Mouse (Mus musculus): ENCODE measurements around the gene Gimap3. TPM values are rescaled to one million over a fixed set of nuclear protein-coding genes. Genes with fewer than 3 reads are reported as not detected.

Gimap3 gene
- polyA plus RNA-seq, 1 experiment from 2014 or later = 0.08 TPM

- Histone ChIP-seq H3K27ac (ENCODE audit: low read depth, low read length) (no peak overlapping the region), H3K9me3 (ENCODE audit: control insufficient read depth, low read length) (no peaks in the 10 kb centered on the region), H3K27me3 (replicated peaks; ENCODE audit: control insufficient read depth, insufficient read depth, low read length) (no peaks in the 10 kb centered on the region), H3K4me2 (peak overlapping the region; percentile 43), H3K4me1 (replicated peaks; ENCODE audit: control insufficient read depth, insufficient read depth, low read length) (peaks cover 10% of the 10 kb centered on the region; the same call in 1 of the 2 replicates), H3K4me3 (ENCODE audit: low read depth, low read length) (peak overlapping the region; percentile 15; the same call in 1 of the 2 replicates), H3K36me3 (ENCODE audit: control insufficient read depth, insufficient read depth, low read length) (no peaks in the 10 kb centered on the region), H3K9ac (ENCODE audit: low read depth, low read length) (no peak overlapping the region)
- ATAC-seq (replicated peaks; ENCODE audit: low FRiP score) (no peak), DNase-seq (ENCODE audit: low spot score) (no peak)
- WGBS = 60% methylated on average over 3 of the region's 3 CpGs
Measured at GRCm38 (mm10) chr6:48739780-48740055, 30.9 kb downstream of the Gimap3 start.

DNA sequence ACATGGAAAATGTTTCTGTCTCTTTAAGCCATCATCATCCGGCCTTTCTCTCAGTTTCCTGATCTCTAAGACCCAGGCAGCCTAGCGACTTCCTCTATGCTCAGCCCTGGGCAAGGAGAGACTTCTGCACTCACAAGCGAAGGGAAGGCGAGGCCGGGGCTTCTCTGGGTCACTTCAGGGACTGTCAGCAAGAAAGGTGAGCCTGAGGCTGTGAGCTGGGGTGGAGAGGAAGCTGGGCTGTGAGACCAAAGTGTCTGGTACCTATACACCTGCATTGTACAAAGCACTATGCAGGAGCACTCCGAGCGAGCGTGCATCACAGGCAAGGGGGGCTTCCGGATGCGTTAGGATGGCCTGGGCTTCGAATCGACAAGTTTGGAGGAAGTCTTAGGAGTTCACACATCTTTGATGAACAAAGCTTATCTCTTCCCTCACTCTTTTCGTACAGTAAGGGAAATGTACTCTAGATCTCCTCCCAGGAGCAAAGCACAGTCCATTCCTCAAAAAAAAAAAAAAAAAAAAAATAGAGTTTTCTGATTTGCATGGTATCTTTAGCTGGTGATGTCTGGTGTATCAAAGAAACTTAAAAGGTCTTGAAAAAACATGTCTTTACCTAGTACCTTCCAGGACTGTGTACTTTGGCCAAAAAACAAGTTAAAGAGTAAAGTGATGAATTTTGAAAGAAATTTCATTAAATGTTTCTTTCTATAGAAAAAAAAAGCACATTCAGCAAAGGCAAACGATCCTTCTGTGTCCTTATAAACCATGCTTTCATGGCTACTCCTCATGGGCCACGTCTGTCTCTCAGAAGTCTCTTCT is 31.5 kb downstream of the Gimap3 start, which contains the start of gene Gimap1:
Gimap1 (plus strand) TSS at position 94 of the 819 bp plus-strand sequence.
- WGBS = 38% methylated on average over 15 of the region's 15 CpGs
- Histone ChIP-seq H3K9me3 (ENCODE audit: control insufficient read depth, low read length) (no peaks in the 10 kb centered on the region), H3K27me3 (replicated peaks; ENCODE audit: control insufficient read depth, insufficient read depth, low read length) (no peaks in the 10 kb centered on the region), H3K4me3 (ENCODE audit: low read depth, low read length) (peak within 1 kb of the TSS; percentile 37; the same call in 1 of the 2 replicates), H3K27ac (ENCODE audit: low read depth, low read length) (no peak within 1 kb of the TSS; the same call in 1 of the 2 replicates), H3K36me3 (ENCODE audit: control insufficient read depth, insufficient read depth, low read length) (no peaks in the 10 kb centered on the region), H3K4me1 (replicated peaks; ENCODE audit: control insufficient read depth, insufficient read depth, low read length) (peaks cover 10% of the 10 kb centered on the region; the same call in 1 of the 2 replicates), H3K9ac (ENCODE audit: low read depth, low read length) (peak within 1 kb of the TSS; percentile 55; the same call in 1 of the 2 replicates), H3K4me2 (peak within 1 kb of the TSS; percentile 43)
- DNase-seq (ENCODE audit: low spot score) = no peak
- no peak for ATAC-seq (replicated peaks; ENCODE audit: low FRiP score)

DNA sequence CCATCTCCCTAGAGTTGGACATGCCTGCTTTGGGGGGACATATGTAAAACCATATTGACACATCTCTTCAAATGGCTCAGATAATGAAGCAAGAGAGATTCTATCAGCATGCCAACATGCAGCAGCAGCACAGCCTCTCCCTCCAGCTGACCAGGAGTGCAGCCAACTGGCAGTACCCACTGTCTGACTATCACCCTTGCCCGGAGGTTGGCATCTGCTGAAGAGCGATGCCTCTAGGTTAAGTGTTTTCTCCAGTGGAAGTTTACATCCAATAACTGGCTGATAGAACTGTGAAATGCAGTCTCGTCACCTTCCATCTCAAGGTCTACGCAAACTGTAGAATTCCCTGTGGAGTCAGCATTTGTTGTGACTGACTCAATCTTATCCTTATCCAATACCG is 33.0 kb downstream of the Gimap3 start:
- Histone ChIP-seq H3K27ac (ENCODE audit: low read depth, low read length) (no peak overlapping the region), H3K36me3 (ENCODE audit: control insufficient read depth, insufficient read depth, low read length) (no peaks in the 10 kb centered on the region), H3K27me3 (replicated peaks; ENCODE audit: control insufficient read depth, insufficient read depth, low read length) (no peaks in the 10 kb centered on the region), H3K4me3 (ENCODE audit: low read depth, low read length) (no peak overlapping the region), H3K9ac (ENCODE audit: low read depth, low read length) (no peak overlapping the region), H3K4me2 (no peak overlapping the region), H3K9me3 (ENCODE audit: control insufficient read depth, low read length) (no peaks in the 10 kb centered on the region), H3K4me1 (replicated peaks; ENCODE audit: control insufficient read depth, insufficient read depth, low read length) (peaks cover 8% of the 10 kb centered on the region; the same call in 1 of the 2 replicates)
- no peak for ATAC-seq (replicated peaks; ENCODE audit: low FRiP score)
- WGBS = 86% methylated on average over 5 of the region's 5 CpGs
- DNase-seq (ENCODE audit: low spot score) = no peak

DNA sequence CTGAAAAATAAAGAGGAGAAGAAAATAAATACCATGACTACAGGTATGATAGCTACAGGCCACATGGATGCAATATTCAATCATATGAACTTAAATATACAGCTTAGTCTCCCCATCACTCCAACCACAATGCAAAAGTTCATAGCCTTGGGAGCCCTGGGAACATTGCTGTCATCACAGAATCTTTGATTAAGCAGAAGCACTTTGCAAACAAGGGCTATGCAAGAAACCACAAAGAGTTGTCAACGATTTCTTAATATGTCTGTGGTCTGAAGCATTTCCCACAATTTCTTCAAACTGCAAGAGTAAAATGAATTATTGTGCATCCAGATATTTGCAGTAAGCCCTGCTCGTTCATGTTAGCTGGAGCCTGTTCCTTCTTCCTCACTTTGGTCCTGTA is 33.6 kb downstream of the Gimap3 start:
- Histone ChIP-seq H3K36me3 (ENCODE audit: control insufficient read depth, insufficient read depth, low read length) (no peaks in the 10 kb centered on the region), H3K9ac (ENCODE audit: low read depth, low read length) (no peak overlapping the region), H3K4me3 (ENCODE audit: low read depth, low read length) (no peak overlapping the region), H3K27ac (ENCODE audit: low read depth, low read length) (no peak overlapping the region), H3K9me3 (ENCODE audit: control insufficient read depth, low read length) (no peaks in the 10 kb centered on the region), H3K4me1 (replicated peaks; ENCODE audit: control insufficient read depth, insufficient read depth, low read length) (peaks cover 6% of the 10 kb centered on the region; the same call in 1 of the 2 replicates), H3K4me2 (no peak overlapping the region), H3K27me3 (replicated peaks; ENCODE audit: control insufficient read depth, insufficient read depth, low read length) (no peaks in the 10 kb centered on the region)
- WGBS = 64% methylated on average over 2 of the region's 2 CpGs
- DNase-seq (ENCODE audit: low spot score) = no peak
- no peak for ATAC-seq (replicated peaks; ENCODE audit: low FRiP score)

DNA sequence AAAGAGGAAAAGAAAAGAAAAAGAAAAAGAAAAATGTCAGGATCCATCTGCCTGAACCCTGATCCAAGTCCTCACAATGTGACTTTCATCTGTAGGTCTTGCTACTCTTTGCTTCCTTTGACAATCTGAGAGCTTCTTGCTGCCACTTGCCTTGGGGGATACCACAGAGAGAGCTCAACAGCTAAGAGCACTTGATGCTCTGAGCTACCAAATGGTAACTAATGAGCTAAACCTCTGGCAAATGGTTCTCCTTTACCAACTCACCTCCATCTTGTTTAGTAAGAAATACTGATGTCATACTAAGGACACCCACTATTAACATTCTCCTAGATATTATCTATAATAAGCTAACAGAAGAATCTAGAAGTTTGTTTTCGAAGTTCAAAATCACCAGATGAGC is 37.0 kb downstream of the Gimap3 start:
- Histone ChIP-seq H3K4me2 (no peak overlapping the region), H3K27ac (ENCODE audit: low read depth, low read length) (no peak overlapping the region), H3K4me3 (ENCODE audit: low read depth, low read length) (no peak overlapping the region), H3K27me3 (replicated peaks; ENCODE audit: control insufficient read depth, insufficient read depth, low read length) (no peaks in the 10 kb centered on the region), H3K4me1 (replicated peaks; ENCODE audit: control insufficient read depth, insufficient read depth, low read length) (no peaks in the 10 kb centered on the region), H3K9ac (ENCODE audit: low read depth, low read length) (no peak overlapping the region), H3K36me3 (ENCODE audit: control insufficient read depth, insufficient read depth, low read length) (no peaks in the 10 kb centered on the region), H3K9me3 (ENCODE audit: control insufficient read depth, low read length) (no peaks in the 10 kb centered on the region)
- WGBS = 85% methylated on average over 1 of the region's 1 CpGs
- ATAC-seq (replicated peaks; ENCODE audit: low FRiP score) = no peak
- no peak for DNase-seq (ENCODE audit: low spot score)

- Histone ChIP-seq H3K27ac (ENCODE audit: low read depth, low read length) (no peak overlapping the region), H3K9ac (ENCODE audit: low read depth, low read length) (no peak overlapping the region), H3K9me3 (ENCODE audit: control insufficient read depth, low read length) (no peaks in the 10 kb centered on the region), H3K4me3 (ENCODE audit: low read depth, low read length) (no peak overlapping the region), H3K36me3 (ENCODE audit: control insufficient read depth, insufficient read depth, low read length) (no peaks in the 10 kb centered on the region), H3K27me3 (replicated peaks; ENCODE audit: control insufficient read depth, insufficient read depth, low read length) (no peaks in the 10 kb centered on the region), H3K4me1 (replicated peaks; ENCODE audit: control insufficient read depth, insufficient read depth, low read length) (no peaks in the 10 kb centered on the region), H3K4me2 (no peak overlapping the region)
- no peak for DNase-seq (ENCODE audit: low spot score)
- 30% methylated on average over 8 of the region's 8 CpGs for WGBS
- ATAC-seq (replicated peaks; ENCODE audit: low FRiP score) = no peak
Measured at GRCm38 (mm10) chr6:48732864-48733304, 37.8 kb downstream of the Gimap3 start.

DNA sequence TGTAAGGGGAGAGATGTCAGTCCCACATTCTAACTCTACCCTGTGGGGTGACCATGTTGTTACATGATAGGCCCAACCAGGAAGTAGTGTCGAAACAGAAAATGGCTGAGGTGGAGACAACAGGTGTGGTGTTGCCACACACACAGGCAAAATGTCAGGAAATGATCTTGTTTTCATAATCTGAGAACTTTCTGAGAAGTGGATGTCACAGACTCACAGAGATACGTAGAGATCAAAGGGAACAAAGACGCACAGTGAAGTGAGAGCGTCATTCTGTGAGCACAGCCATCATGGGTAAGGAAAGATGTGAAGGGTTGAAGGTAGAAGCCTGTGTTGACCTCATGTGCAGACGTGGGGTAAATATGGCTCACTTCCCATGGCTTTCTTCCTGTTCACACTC is 42.9 kb downstream of the Gimap3 start:
- no peak for ATAC-seq (replicated peaks; ENCODE audit: low FRiP score)
- Histone ChIP-seq H3K36me3 (ENCODE audit: control insufficient read depth, insufficient read depth, low read length) (no peaks in the 10 kb centered on the region), H3K9ac (ENCODE audit: low read depth, low read length) (no peak overlapping the region), H3K4me3 (ENCODE audit: low read depth, low read length) (no peak overlapping the region), H3K4me1 (replicated peaks; ENCODE audit: control insufficient read depth, insufficient read depth, low read length) (no peaks in the 10 kb centered on the region), H3K27me3 (replicated peaks; ENCODE audit: control insufficient read depth, insufficient read depth, low read length) (no peaks in the 10 kb centered on the region), H3K9me3 (ENCODE audit: control insufficient read depth, low read length) (no peaks in the 10 kb centered on the region), H3K27ac (ENCODE audit: low read depth, low read length) (no peak overlapping the region), H3K4me2 (no peak overlapping the region)
- 82% methylated on average over 5 of the region's 5 CpGs for WGBS
- no peak for DNase-seq (ENCODE audit: low spot score)

DNA sequence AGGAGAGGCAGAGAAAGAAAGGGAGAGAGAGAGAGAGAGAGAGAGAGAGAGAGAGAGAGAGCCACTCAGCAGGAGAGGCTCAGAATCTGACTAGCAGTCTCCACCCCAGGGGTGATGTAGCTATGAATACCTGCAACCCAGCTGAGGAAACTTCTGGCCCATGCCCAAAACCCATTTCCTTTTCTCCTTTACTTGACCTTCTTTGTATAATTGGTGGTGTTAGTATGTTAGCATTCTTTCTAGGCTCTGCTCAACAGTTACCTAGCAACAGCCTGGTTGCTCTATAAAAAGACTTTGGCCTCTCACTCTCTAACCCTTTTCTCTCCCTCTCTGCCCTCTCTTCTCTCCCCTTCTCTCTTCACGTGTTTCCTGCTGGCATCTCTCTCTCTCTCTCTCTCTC is 45.2 kb downstream of the Gimap3 start:
- H3K27me3 ChIP-seq (replicated peaks; ENCODE audit: control insufficient read depth, insufficient read depth, low read length) = no peaks in the 10 kb centered on the region
- no peaks in the 10 kb centered on the region for H3K9me3 ChIP-seq (ENCODE audit: control insufficient read depth, low read length)
- no peaks in the 10 kb centered on the region for H3K36me3 ChIP-seq (ENCODE audit: control insufficient read depth, insufficient read depth, low read length)
- DNase-seq (ENCODE audit: low spot score) (no peak), ATAC-seq (replicated peaks; ENCODE audit: low FRiP score) (no peak)
- no peak overlapping the region for H3K9ac ChIP-seq (ENCODE audit: low read depth, low read length)
- H3K27ac ChIP-seq (ENCODE audit: low read depth, low read length) = no peak overlapping the region
- no peaks in the 10 kb centered on the region for H3K4me1 ChIP-seq (replicated peaks; ENCODE audit: control insufficient read depth, insufficient read depth, low read length)
- no peak overlapping the region for H3K4me3 ChIP-seq (ENCODE audit: low read depth, low read length)
- no peak overlapping the region for H3K4me2 ChIP-seq
- 20% methylated on average over 1 of the region's 1 CpGs for WGBS

DNA sequence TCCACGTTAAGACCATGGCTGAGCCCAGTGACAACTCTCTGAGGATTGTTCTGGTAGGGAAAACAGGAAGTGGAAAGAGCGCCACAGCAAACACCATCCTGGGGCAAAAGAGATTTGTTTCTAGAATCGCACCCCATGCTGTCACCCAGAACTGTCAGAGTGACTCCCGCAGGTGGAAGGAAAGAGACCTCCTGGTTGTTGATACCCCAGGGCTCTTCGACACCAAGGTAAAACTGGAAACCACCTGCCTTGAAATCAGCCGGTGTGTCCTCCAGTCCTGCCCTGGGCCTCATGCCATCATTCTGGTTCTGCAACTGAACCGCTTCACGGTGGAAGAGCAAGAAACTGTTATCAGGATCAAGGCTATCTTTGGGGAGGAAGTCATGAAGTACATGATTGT is 47.2 kb downstream of the Gimap3 start:
- no peaks in the 10 kb centered on the region for H3K9me3 ChIP-seq (ENCODE audit: control insufficient read depth, low read length)
- no peak overlapping the region for H3K9ac ChIP-seq (ENCODE audit: low read depth, low read length)
- H3K36me3 ChIP-seq (ENCODE audit: control insufficient read depth, insufficient read depth, low read length) = no peaks in the 10 kb centered on the region
- WGBS = 72% methylated on average over 8 of the region's 8 CpGs
- ATAC-seq (replicated peaks; ENCODE audit: low FRiP score) = no peak
- no peak overlapping the region for H3K27ac ChIP-seq (ENCODE audit: low read depth, low read length)
- H3K4me3 ChIP-seq (ENCODE audit: low read depth, low read length) = no peak overlapping the region
- no peaks in the 10 kb centered on the region for H3K4me1 ChIP-seq (replicated peaks; ENCODE audit: control insufficient read depth, insufficient read depth, low read length)
- H3K27me3 ChIP-seq (replicated peaks; ENCODE audit: control insufficient read depth, insufficient read depth, low read length) = no peaks in the 10 kb centered on the region
- H3K4me2 ChIP-seq = no peak overlapping the region
- DNase-seq (ENCODE audit: low spot score) = no peak

All from liver, embryonic 11.5 days (tissue).